Mouse (Mus musculus) G1E (cell line): ENCODE measurements at regions not wholly inside any gene's neighbourhood (a gene's known extent, or its start where the extent isn't known, plus 50 kb on each side); places are given as distances from the start of the nearest gene placed in this dataset.
"Not testable (repeated sequence)": the region's sequence is repeated elsewhere in the genome, so short reads cannot be mapped to it uniquely, and the experiment has no call there.

Experiments
- ATAC-seq: 2 replicates; pipeline ENCODE4 v1.8.0; 2016; ENCODE audit warnings: mild to moderate bottlenecking; ENCODE audit not compliant: insufficient number of reproducible peaks, poor library complexity, low FRiP score, severe bottlenecking; ENCODE audit errors: extremely low read depth
- DNase-seq: peaks from one replicate; pipeline ENCODE4 v3.0.0; 2012; ENCODE audit warnings: low spot score
- H3K27me3 ChIP-seq: 2 replicates; pipeline ENCODE4 v1.6.1; 2012; ENCODE audit warnings: mild to moderate bottlenecking, low read length, inconsistent platforms; ENCODE audit not compliant: insufficient read depth
- H3K36me3 ChIP-seq: replicated peaks from 2 replicates; pipeline ENCODE3; 2012; ENCODE audit warnings: mild to moderate bottlenecking, inconsistent platforms
- H3K4me1 ChIP-seq: 2 replicates; pipeline ENCODE4 v1.6.1; 2012; ENCODE audit warnings: low read depth, low read length, inconsistent platforms, mixed read lengths; ENCODE audit not compliant: insufficient read depth
- H3K4me3 ChIP-seq: 2 replicates; pipeline ENCODE4 v1.5.1; 2012; ENCODE audit warnings: low read depth, mild to moderate bottlenecking, inconsistent platforms, low read length, moderate library complexity, mixed read lengths
- H3K9me3 ChIP-seq: replicated peaks from 2 replicates; pipeline ENCODE4 v1.6.1; 2012; ENCODE audit warnings: inconsistent platforms
- CTCF ChIP-seq: IDR thresholded peaks from 2 replicates; pipeline ENCODE4 v1.5.1; 2012; ENCODE audit warnings: low read depth, low read length, inconsistent platforms, mixed read lengths
- GATA1 ChIP-seq: IDR thresholded peaks from 2 replicates; pipeline ENCODE4 v1.6.1; 2012; ENCODE audit warnings: borderline replicate concordance, low read length, inconsistent platforms, mixed read lengths
- GATA2 ChIP-seq: IDR thresholded peaks from 2 replicates; pipeline ENCODE4 v1.6.1; 2012; ENCODE audit warnings: low read depth, low read length, inconsistent platforms, borderline replicate concordance
- POLR2AphosphoS5 ChIP-seq: IDR thresholded peaks from 2 replicates; pipeline ENCODE4 v1.6.1; 2012; ENCODE audit warnings: low read depth, low read length, inconsistent platforms; ENCODE audit not compliant: insufficient replicate concordance
- TAL1 ChIP-seq: conservative IDR thresholded peaks from 2 replicates; pipeline ENCODE4 v1.6.1; 2012; ENCODE audit warnings: low read depth, low read length, inconsistent platforms, mixed read lengths

- ATAC-seq (no peak), DNase-seq (no peak)
- H3K9me3 ChIP-seq = peaks cover 71% of the 10 kb centered on the region
- no peaks in the 10 kb centered on the region for H3K36me3 ChIP-seq
- TF ChIP-seq GATA1 (no peak), TAL1 (no peak), GATA2 (no peak), CTCF (no peak), POLR2AphosphoS5 (no peak)
- H3K4me3 ChIP-seq = no peak overlapping the region
- no peaks in the 10 kb centered on the region for H3K4me1 ChIP-seq
- H3K27me3 ChIP-seq = no peaks in the 10 kb centered on the region
These were observed 267.1 kb downstream of the Prex1 start for GRCm38 (mm10) chr2:166446536-166446935.

- ATAC-seq, H3K27me3 ChIP-seq, H3K4me3 ChIP-seq: not testable (repeated sequence)
These were observed 267.8 kb downstream of the Prex1 start for GRCm38 (mm10) chr2:166445824-166446223.

GRCm38 (mm10) chr2:166442997-166443396 lies 270.6 kb downstream of the Prex1 start:
- Histone ChIP-seq H3K4me1 (no peaks in the 10 kb centered on the region), H3K36me3 (no peaks in the 10 kb centered on the region), H3K27me3 (no peaks in the 10 kb centered on the region), H3K9me3 (peaks cover 71% of the 10 kb centered on the region), H3K4me3 (no peak overlapping the region)
- DNase-seq (no peak), ATAC-seq (no peak)
- TF ChIP-seq GATA1 (no peak), TAL1 (no peak), GATA2 (no peak), POLR2AphosphoS5 (no peak), CTCF (no peak)

More at GRCm38 (mm10) chr2:166445824-166446223, 267.8 kb downstream of the Prex1 start:
- H3K36me3 ChIP-seq, H3K4me1 ChIP-seq, DNase-seq: not testable (repeated sequence)
- peaks cover 70% of the 10 kb centered on the region for H3K9me3 ChIP-seq

- DNase-seq = no peak
These were observed 273.5 kb downstream of the Prex1 start for GRCm38 (mm10) chr2:166439847-166440775.

GRCm38 (mm10) chr2:166438207-166438606 lies 275.4 kb downstream of the Prex1 start:
- H3K27me3 ChIP-seq = no peaks in the 10 kb centered on the region
- no peak for ATAC-seq
- TF ChIP-seq POLR2AphosphoS5 (no peak), TAL1 (no peak), GATA2 (no peak), CTCF (no peak), GATA1 (no peak)
- no peaks in the 10 kb centered on the region for H3K36me3 ChIP-seq
- H3K4me3 ChIP-seq = no peak overlapping the region
- no peaks in the 10 kb centered on the region for H3K4me1 ChIP-seq
- no peak for DNase-seq
- peaks cover 90% of the 10 kb centered on the region for H3K9me3 ChIP-seq

More at GRCm38 (mm10) chr2:166439847-166440775, 273.5 kb downstream of the Prex1 start:
- no peaks in the 10 kb centered on the region for H3K36me3 ChIP-seq
- ATAC-seq = no peak
- TF ChIP-seq TAL1 (no peak), GATA2 (no peak), CTCF (no peak), POLR2AphosphoS5 (no peak), GATA1 (no peak)
- H3K4me1 ChIP-seq = no peaks in the 10 kb centered on the region
- H3K4me3 ChIP-seq = no peak overlapping the region
- peaks cover 75% of the 10 kb centered on the region for H3K9me3 ChIP-seq
- H3K27me3 ChIP-seq = no peaks in the 10 kb centered on the region

- Histone ChIP-seq H3K27me3 (no peaks in the 10 kb centered on the region), H3K4me1 (no peaks in the 10 kb centered on the region), H3K4me3 (no peak overlapping the region), H3K9me3 (peaks cover 85% of the 10 kb centered on the region), H3K36me3 (no peaks in the 10 kb centered on the region)
- TF ChIP-seq POLR2AphosphoS5 = no peak
- no peak for TF ChIP-seq CTCF
- no peak for TF ChIP-seq TAL1
- TF ChIP-seq GATA2 = no peak
- TF ChIP-seq GATA1 = no peak
- ATAC-seq (no peak), DNase-seq (no peak)
These were observed 279.1 kb downstream of the Prex1 start for GRCm38 (mm10) chr2:166434554-166434953.
